Mouse (Mus musculus): Measurements from ENCODE around the gene Nsg1. TPM values are rescaled to one million over a fixed set of nuclear protein-coding genes. Genes with fewer than 3 reads are reported as not detected.
A peak's percentile ranks its signal among the peaks of the same experiment; 100 is the strongest.

The Nsg1 gene
- polyA plus RNA-seq, 2 experiments = 0.71 to 1.5 TPM

DNA sequence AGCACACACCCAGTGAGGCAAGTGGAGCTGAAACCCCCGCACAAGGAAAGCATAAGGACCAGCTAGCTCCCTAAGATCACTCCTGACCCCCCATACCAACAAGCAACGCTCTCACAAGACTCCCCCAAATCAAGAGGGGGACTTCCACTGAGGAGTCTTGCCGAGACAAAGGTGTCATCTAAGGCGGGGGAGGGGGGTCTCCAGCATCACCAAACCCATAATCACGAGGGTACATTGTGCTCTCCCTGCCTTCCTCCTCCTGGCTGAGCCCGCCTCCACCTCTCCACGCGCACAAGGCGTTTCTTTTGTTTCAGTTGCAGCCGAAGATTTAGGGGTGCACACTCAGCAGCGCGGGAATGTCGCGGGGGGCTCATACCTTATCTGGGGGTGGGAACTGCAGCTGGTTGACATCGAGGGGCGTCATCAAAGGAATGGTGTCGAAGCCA is 1.2 kb downstream of the Nsg1 start:
- Histone ChIP-seq H3K4me3 (ENCODE audit: insufficient read depth in 1 of 2, low read depth in 2 of 2, low read length in 2 of 2) (peak overlapping the region; percentile 41 to 42; a peak in 3 of 4 replicates), H3K9ac (replicated peaks) (no peak overlapping the region), H3K27me3 (ENCODE audit: control insufficient read depth, insufficient read depth, low read length) (peaks cover 36% of the 10 kb centered on the region), H3K36me3 (replicated peaks; ENCODE audit: control insufficient read depth, insufficient read depth, low read depth) (no peaks in the 10 kb centered on the region), H3K4me1 (replicated peaks; ENCODE audit: control insufficient read depth in 2 of 2, insufficient read depth in 2 of 2, low read length in 1 of 2) (no peaks in the 10 kb centered on the region), H3K4me2 (ENCODE audit: low read depth) (peak overlapping the region; percentile 41), H3K27ac (no peak overlapping the region), H3K9me3 (ENCODE audit: control insufficient read depth, low read length) (no peaks in the 10 kb centered on the region)
- TF ChIP-seq EP300 (IDR thresholded peaks at IDR 0.05; ENCODE audit: low read depth) (no peak), CTCF (IDR thresholded peaks at IDR 0.05; ENCODE audit: low read depth) (no peak)
- DNase-seq (ENCODE audit: low read depth in 3 of 3, low spot score in 3 of 3) (no peak), ATAC-seq (ENCODE audit: insufficient read depth) (no peak)
- 7% methylated on average over 17 of the region's 17 CpGs for WGBS (ENCODE audit: insufficient replicate concordance)

DNA sequence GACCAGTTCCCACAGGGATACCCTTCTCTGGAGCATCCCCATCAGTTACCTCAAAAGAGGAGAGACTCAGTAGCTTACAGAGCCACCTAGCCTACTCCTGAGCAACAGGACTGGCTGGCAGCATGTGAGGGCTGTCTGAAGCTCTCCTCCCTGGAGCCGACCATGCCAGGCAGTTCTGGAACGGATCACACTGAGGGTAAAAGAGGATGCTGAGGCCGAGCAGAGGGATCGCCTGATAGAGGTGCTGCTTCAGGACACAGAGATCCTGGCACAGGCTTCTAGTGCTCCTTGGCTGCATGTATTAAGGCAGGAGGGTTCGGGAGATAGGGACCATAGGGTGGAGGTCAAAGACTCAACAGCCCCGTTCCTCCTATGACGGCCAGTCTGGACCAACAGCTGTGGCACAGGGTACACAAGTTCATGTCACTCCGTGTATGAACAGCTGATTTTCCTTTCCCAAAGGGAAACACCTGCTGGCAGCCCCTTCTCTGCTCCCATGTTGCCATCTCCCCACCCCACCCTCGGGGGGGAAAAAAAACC is 2.2 kb downstream of the Nsg1 start:
- no peak for ATAC-seq (ENCODE audit: insufficient read depth)
- peaks cover 36% of the 10 kb centered on the region for H3K27me3 ChIP-seq (ENCODE audit: control insufficient read depth, insufficient read depth, low read length)
- WGBS (ENCODE audit: insufficient replicate concordance) = 40% methylated on average over 9 of the region's 9 CpGs
- H3K4me3 ChIP-seq (ENCODE audit: insufficient read depth in 1 of 2, low read depth in 2 of 2, low read length in 2 of 2) = no peak overlapping the region
- no peak for TF ChIP-seq EP300 (IDR thresholded peaks at IDR 0.05; ENCODE audit: low read depth)
- TF ChIP-seq CTCF (IDR thresholded peaks at IDR 0.05; ENCODE audit: low read depth) = no peak
- DNase-seq (ENCODE audit: low read depth in 3 of 3, low spot score in 3 of 3) = no peak
- H3K9me3 ChIP-seq (ENCODE audit: control insufficient read depth, low read length) = no peaks in the 10 kb centered on the region
- H3K36me3 ChIP-seq (replicated peaks; ENCODE audit: control insufficient read depth, insufficient read depth, low read depth) = no peaks in the 10 kb centered on the region
- H3K27ac ChIP-seq = no peak overlapping the region
- no peak overlapping the region for H3K9ac ChIP-seq (replicated peaks)
- no peak overlapping the region for H3K4me2 ChIP-seq (ENCODE audit: low read depth)
- H3K4me1 ChIP-seq (replicated peaks; ENCODE audit: control insufficient read depth in 2 of 2, insufficient read depth in 2 of 2, low read length in 1 of 2) = no peaks in the 10 kb centered on the region

DNA sequence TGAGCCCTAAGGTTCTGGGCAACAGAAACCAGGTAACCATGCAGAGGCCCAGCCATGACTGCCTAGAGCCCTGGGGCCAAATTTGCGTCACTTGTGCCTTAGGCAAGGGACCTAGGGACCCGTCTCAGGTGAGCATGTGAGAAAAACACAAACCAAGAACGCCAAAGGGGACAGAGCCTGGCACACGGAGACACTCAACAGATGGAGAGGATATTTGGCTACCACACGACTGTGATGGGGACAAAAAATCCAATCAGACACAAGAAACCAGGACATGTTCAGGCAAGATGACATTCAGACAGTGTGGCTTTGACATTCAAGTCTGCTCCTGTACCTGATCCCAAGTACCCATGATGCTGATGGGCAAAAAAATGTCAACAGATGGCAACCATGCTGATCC is 6.1 kb downstream of the Nsg1 start:
- H3K4me1 ChIP-seq (replicated peaks; ENCODE audit: control insufficient read depth in 2 of 2, insufficient read depth in 2 of 2, low read length in 1 of 2) = no peaks in the 10 kb centered on the region
- H3K36me3 ChIP-seq (replicated peaks; ENCODE audit: control insufficient read depth, insufficient read depth, low read depth) = no peaks in the 10 kb centered on the region
- no peak overlapping the region for H3K27ac ChIP-seq
- H3K9me3 ChIP-seq (ENCODE audit: control insufficient read depth, low read length) = no peaks in the 10 kb centered on the region
- H3K4me3 ChIP-seq (ENCODE audit: insufficient read depth in 1 of 2, low read depth in 2 of 2, low read length in 2 of 2) = no peak overlapping the region
- WGBS (ENCODE audit: insufficient replicate concordance) = 53% methylated on average over 5 of the region's 5 CpGs
- no peak for TF ChIP-seq EP300 (IDR thresholded peaks at IDR 0.05; ENCODE audit: low read depth)
- TF ChIP-seq CTCF (IDR thresholded peaks at IDR 0.05; ENCODE audit: low read depth) = no peak
- H3K27me3 ChIP-seq (ENCODE audit: control insufficient read depth, insufficient read depth, low read length) = peaks cover 11% of the 10 kb centered on the region
- no peak overlapping the region for H3K9ac ChIP-seq (replicated peaks)
- DNase-seq (ENCODE audit: low read depth in 3 of 3, low spot score in 3 of 3) = no peak
- H3K4me2 ChIP-seq (ENCODE audit: low read depth) = no peak overlapping the region
- no peak for ATAC-seq (ENCODE audit: insufficient read depth)

DNA sequence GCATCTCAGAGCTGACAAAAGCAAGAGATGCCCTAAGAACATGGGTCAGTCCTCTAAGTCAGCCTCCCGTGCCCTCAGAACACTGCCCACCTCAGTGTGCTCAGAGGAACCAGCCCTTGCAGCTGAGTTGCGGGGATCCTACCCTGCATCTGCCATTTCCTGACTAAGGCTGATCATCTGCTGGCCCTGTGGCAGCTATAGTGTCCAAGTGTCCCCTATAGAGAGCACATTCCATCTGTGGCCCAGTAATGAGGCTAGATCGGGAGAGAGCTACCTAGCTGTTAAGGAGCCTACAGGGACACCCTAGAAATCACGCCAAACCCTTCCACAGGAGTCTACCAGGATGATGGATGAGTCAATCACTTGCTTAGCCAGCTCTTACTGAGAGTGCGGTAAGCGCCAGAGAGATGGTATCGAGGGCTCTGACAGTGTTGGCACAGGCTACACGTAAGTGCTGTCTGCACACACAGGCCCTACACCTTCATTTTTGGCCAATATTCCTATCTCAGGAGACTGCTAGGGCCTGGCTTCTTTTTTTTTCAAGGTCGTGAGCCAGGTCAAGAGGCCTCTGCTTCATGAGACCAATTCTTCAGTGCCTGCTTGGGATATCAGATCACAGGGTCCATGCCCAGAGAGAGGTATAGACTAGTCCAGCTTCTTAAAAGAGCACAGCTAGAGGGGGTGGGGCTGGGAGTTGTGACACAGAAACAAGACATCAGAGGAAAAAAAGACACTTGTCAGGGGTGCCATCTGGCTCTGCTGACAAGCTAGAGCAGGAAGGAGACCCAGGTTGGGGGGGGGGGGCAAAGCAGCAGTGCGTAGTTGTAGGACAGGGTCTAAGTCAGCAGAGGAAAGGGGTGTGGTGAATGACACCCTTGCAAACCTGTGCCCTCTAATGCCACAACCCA is 7.3 kb downstream of the Nsg1 start:
- Histone ChIP-seq H3K27me3 (ENCODE audit: control insufficient read depth, insufficient read depth, low read length) (peaks cover 2% of the 10 kb centered on the region), H3K4me3 (ENCODE audit: insufficient read depth in 1 of 2, low read depth in 2 of 2, low read length in 2 of 2) (no peak overlapping the region), H3K4me2 (ENCODE audit: low read depth) (no peak overlapping the region), H3K36me3 (replicated peaks; ENCODE audit: control insufficient read depth, insufficient read depth, low read depth) (no peaks in the 10 kb centered on the region), H3K27ac (no peak overlapping the region), H3K4me1 (replicated peaks; ENCODE audit: control insufficient read depth in 2 of 2, insufficient read depth in 2 of 2, low read length in 1 of 2) (no peaks in the 10 kb centered on the region), H3K9ac (replicated peaks) (no peak overlapping the region), H3K9me3 (ENCODE audit: control insufficient read depth, low read length) (no peaks in the 10 kb centered on the region)
- WGBS (ENCODE audit: insufficient replicate concordance) = 60% methylated on average over 10 of the region's 10 CpGs
- no peak for DNase-seq (ENCODE audit: low read depth in 3 of 3, low spot score in 3 of 3)
- no peak for TF ChIP-seq EP300 (IDR thresholded peaks at IDR 0.05; ENCODE audit: low read depth)
- TF ChIP-seq CTCF (IDR thresholded peaks at IDR 0.05; ENCODE audit: low read depth) = no peak
- ATAC-seq (ENCODE audit: insufficient read depth) = no peak

DNA sequence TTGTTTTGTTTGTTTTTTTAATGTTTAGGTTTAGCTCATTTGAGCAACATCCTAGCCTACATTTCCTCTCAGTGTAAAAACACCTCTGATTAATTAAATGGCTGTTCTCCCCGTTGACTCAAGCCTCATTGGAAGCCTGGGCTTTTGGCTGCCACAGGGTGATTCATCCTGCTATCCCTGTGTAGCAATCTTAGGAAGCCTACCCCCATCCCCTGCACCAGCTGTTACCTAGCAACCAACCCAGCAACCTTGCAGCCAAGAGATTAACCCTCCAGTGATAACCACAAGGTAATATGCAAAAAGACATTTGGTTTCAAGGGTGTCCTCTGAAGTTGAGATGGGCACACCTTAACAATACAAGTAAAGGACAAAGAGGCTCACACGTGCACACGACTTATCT is 8.4 kb downstream of the Nsg1 start:
- TF ChIP-seq CTCF (IDR thresholded peaks at IDR 0.05; ENCODE audit: low read depth) (no peak), EP300 (IDR thresholded peaks at IDR 0.05; ENCODE audit: low read depth) (no peak)
- no peak overlapping the region for H3K4me2 ChIP-seq (ENCODE audit: low read depth)
- no peak overlapping the region for H3K9ac ChIP-seq (replicated peaks)
- H3K27me3 ChIP-seq (ENCODE audit: control insufficient read depth, insufficient read depth, low read length) = no peaks in the 10 kb centered on the region
- H3K36me3 ChIP-seq (replicated peaks; ENCODE audit: control insufficient read depth, insufficient read depth, low read depth) = no peaks in the 10 kb centered on the region
- no peak for DNase-seq (ENCODE audit: low read depth in 3 of 3, low spot score in 3 of 3)
- no peaks in the 10 kb centered on the region for H3K9me3 ChIP-seq (ENCODE audit: control insufficient read depth, low read length)
- WGBS (ENCODE audit: insufficient replicate concordance) = 50% methylated on average over 3 of the region's 3 CpGs
- no peak for ATAC-seq (ENCODE audit: insufficient read depth)
- no peak overlapping the region for H3K27ac ChIP-seq
- no peak overlapping the region for H3K4me3 ChIP-seq (ENCODE audit: insufficient read depth in 1 of 2, low read depth in 2 of 2, low read length in 2 of 2)
- no peaks in the 10 kb centered on the region for H3K4me1 ChIP-seq (replicated peaks; ENCODE audit: control insufficient read depth in 2 of 2, insufficient read depth in 2 of 2, low read length in 1 of 2)

Data from liver, embryonic 14.5 days (tissue).